Mouse (Mus musculus): ENCODE results near the gene Xdh. TPM values are rescaled to one million over a fixed set of nuclear protein-coding genes. Genes with fewer than 3 reads are reported as not detected.

The Xdh gene
- polyA plus RNA-seq, 1 experiment from 2014 or later: 0.16 TPM

DNA sequence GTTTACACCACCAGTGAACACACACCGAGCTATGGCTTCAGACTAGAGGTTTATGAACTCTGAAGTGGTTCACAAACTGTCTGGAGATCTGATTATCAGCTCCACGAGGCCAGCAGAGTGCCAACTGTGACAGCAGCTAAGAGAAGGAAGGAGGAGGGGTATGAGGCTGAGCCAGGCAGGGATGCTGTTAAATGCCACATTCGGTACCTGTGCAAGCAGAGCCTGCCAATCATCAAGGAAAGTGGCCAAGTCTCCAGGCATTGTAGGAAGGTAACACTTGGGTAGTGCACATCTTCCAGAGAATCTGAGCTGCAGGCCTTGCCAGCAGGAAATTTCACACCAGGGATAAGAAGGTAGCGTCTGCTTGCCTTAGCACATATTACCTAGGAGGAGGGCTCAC lies 15.7 kb downstream of the Xdh start:
- 65% methylated on average over 4 of the region's 4 CpGs for WGBS
- Histone ChIP-seq H3K9me3 (no peaks in the 10 kb centered on the region), H3K4me1 (no peaks in the 10 kb centered on the region), H3K27ac (no peak overlapping the region), H3K27me3 (ENCODE audit: insufficient read depth, poor library complexity, severe bottlenecking) (no peaks in the 10 kb centered on the region), H3K36me3 (no peaks in the 10 kb centered on the region), H3K4me3 (no peak overlapping the region)
- DNase-seq (ENCODE audit: low spot score): no peak

DNA sequence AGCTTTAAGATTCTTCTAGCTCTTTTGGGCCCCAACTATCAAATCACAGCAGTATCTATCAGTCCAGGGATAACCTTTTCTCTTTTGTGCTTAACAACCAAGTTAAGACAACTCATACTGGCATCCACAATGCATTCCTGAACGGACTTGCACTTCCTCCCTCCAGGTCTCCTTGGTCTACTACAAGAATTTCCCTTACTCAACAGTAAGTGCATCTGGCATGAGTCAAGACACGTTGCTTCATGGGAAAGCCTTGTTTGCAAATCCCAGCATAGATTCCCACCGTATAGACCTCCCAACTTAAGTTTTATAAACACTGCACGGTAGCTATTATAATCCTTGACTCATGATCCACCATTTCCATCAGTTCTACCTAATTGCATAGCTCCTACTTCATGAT lies 16.4 kb downstream of the Xdh start:
- Histone ChIP-seq H3K4me3 (no peak overlapping the region), H3K4me1 (no peaks in the 10 kb centered on the region), H3K36me3 (no peaks in the 10 kb centered on the region), H3K27ac (no peak overlapping the region), H3K27me3 (ENCODE audit: insufficient read depth, poor library complexity, severe bottlenecking) (no peaks in the 10 kb centered on the region), H3K9me3 (no peaks in the 10 kb centered on the region)
- no peak for DNase-seq (ENCODE audit: low spot score)
- 77% methylated on average over 4 of the region's 4 CpGs for WGBS

DNA sequence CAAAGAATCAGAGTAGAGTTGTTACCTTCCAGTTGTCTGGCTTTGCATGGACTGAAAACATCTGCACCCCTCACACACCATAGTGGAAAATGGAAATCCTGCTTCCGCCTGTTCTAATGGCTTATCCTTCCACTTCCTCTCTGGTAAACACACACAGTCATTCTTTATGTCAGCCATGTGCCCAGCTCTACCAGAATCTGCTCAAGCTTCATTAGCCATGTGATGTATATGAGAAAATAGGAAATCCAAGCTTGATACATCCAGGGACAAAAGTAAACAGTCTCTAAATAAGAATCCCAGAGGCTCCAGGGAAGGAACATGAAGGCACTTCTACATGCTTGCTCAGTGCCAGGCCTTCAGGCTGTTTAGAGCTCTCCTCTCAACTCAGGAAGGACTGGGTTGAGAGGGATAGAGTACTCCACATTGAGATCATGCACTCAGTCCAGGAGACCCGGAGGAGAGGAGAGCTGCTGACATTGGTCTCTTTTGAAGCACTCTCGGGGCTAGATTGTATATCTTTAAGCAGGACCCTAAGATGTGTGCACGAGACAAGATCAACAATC lies 17.4 kb downstream of the Xdh start:
- no peaks in the 10 kb centered on the region for H3K9me3 ChIP-seq
- H3K4me3 ChIP-seq: no peak overlapping the region
- no peaks in the 10 kb centered on the region for H3K4me1 ChIP-seq
- H3K27ac ChIP-seq: no peak overlapping the region
- 41% methylated on average over 4 of the region's 4 CpGs for WGBS
- H3K36me3 ChIP-seq: no peaks in the 10 kb centered on the region
- no peak for DNase-seq (ENCODE audit: low spot score)
- H3K27me3 ChIP-seq (ENCODE audit: insufficient read depth, poor library complexity, severe bottlenecking): no peaks in the 10 kb centered on the region

DNA sequence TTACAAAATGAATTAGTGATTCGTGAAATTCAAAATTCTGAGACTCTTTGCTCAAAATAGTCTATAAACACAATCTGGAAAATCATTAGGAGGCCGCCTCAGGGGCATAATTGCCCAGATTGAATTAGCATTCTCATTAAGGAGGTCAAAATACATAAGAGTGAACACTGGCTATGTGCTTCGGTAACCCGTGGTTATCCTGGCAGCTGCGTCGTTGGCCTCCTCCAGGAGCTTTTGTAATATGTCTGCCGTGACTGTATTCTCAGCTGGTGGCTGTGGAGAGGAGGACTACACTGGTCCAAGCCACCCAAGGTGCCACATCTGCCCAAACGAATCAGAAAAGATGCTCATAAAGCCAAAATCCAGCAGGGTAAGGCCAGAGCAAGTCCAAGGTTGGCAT lies 30.5 kb downstream of the Xdh start:
- no peak overlapping the region for H3K4me3 ChIP-seq
- no peaks in the 10 kb centered on the region for H3K4me1 ChIP-seq
- 83% methylated on average over 8 of the region's 8 CpGs for WGBS
- H3K9me3 ChIP-seq: no peaks in the 10 kb centered on the region
- DNase-seq (ENCODE audit: low spot score): no peak
- no peaks in the 10 kb centered on the region for H3K36me3 ChIP-seq
- no peak overlapping the region for H3K27ac ChIP-seq
- no peaks in the 10 kb centered on the region; the same call in 1 of the 2 replicates for H3K27me3 ChIP-seq (ENCODE audit: insufficient read depth, poor library complexity, severe bottlenecking)

DNA sequence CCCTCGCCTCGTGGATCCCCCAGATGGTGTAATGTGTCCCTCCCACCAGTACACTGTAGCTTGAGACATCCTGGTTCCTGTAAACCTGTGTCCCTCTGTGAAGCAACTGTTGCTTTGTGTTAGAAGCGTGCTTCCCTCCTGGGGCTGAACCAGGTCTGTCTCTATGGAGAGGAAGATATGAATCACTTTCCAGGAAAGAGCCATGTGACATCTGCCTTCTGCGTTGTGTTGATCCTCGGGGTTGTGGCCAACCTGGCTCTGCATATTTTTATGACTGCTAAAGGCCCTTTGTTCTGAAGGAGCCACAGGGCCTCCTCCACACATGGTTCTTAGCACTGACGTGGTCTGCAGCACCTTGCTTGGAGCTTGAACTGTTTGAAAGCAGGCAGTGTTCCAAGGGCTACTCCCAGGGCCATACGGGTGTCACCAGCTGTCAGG lies 31.0 kb downstream of the Xdh start:
- no peaks in the 10 kb centered on the region for H3K4me1 ChIP-seq
- no peaks in the 10 kb centered on the region; the same call in 1 of the 2 replicates for H3K27me3 ChIP-seq (ENCODE audit: insufficient read depth, poor library complexity, severe bottlenecking)
- no peak overlapping the region for H3K4me3 ChIP-seq
- no peaks in the 10 kb centered on the region for H3K9me3 ChIP-seq
- no peak overlapping the region for H3K27ac ChIP-seq
- no peak for DNase-seq (ENCODE audit: low spot score)
- no peaks in the 10 kb centered on the region for H3K36me3 ChIP-seq
- WGBS: 71% methylated on average over 7 of the region's 7 CpGs

DNA sequence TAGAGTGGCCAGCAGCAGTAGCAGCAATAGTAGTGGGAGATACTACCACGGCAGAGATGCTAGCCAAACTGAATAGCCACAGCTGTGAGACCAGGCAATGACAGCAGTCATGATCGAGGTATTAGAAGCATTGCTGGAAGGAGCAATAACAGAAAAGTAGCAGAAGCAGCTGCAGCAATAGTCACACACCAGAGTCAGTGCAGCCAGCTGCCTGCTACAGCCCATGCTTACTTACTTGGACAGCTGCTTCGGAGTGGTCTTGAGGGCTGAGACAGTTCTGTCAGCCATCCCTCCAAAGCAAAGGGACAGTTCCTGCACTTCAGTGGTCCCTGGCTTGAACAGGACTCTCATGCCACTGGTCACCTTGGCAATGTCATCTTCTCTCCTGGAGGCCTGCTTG lies 31.9 kb downstream of the Xdh start:
- no peaks in the 10 kb centered on the region; the same call in 1 of the 2 replicates for H3K27me3 ChIP-seq (ENCODE audit: insufficient read depth, poor library complexity, severe bottlenecking)
- WGBS: 85% methylated on average over 3 of the region's 3 CpGs

DNA sequence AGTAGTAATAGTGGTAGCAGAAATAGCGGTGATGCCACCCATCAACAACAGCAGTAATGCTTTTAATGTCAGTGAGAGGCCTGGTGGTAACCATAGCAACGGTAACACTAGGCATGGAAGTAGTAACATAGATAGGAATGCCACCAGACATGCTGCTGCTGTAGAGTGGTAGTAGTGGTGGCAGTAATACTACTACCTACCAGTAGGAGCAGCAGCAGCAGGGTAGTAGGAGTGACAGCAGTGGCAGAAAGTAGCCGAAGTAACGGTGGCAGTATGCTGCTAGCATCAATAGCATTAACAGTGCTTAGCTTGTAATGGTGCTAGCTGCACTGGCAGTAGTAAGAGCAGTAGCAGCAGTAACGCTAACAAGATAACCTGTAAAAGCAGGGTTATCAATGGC lies 32.3 kb downstream of the Xdh start:
- Histone ChIP-seq H3K9me3 (no peaks in the 10 kb centered on the region), H3K4me1 (no peaks in the 10 kb centered on the region), H3K27me3 (ENCODE audit: insufficient read depth, poor library complexity, severe bottlenecking) (no peaks in the 10 kb centered on the region; the same call in 1 of the 2 replicates), H3K27ac (no peak overlapping the region), H3K4me3 (no peak overlapping the region), H3K36me3 (no peaks in the 10 kb centered on the region)
- 74% methylated on average over 5 of the region's 5 CpGs for WGBS
- DNase-seq (ENCODE audit: low spot score): no peak

More for the DNA sequence above, 31.9 kb downstream of the Xdh start:
- Histone ChIP-seq H3K4me1 (no peaks in the 10 kb centered on the region), H3K27ac (no peak overlapping the region), H3K4me3 (no peak overlapping the region), H3K36me3 (no peaks in the 10 kb centered on the region), H3K9me3 (no peaks in the 10 kb centered on the region)
- no peak for DNase-seq (ENCODE audit: low spot score)

DNA sequence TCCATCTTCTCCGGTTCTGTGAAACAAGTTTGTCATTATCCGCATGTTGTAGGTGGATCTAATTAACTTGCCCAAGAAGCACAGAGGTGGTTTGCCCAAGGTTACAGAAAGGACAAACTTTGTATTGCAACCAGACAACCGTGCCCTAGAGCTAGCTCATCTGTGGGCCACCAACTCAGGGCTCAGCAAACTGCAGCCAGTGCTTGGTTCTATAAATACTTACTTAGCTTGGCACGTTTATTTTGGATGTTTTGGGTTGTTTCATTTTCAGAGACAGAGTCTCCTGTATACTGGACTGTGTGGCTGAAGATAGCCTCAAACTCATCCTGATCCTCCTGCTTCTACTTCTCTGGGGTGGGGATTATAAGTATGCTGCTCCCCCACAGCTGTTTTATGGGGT lies 35.3 kb downstream of the Xdh start:
- no peaks in the 10 kb centered on the region for H3K4me1 ChIP-seq
- H3K27ac ChIP-seq: no peak overlapping the region
- WGBS: 74% methylated on average over 4 of the region's 4 CpGs

DNA sequence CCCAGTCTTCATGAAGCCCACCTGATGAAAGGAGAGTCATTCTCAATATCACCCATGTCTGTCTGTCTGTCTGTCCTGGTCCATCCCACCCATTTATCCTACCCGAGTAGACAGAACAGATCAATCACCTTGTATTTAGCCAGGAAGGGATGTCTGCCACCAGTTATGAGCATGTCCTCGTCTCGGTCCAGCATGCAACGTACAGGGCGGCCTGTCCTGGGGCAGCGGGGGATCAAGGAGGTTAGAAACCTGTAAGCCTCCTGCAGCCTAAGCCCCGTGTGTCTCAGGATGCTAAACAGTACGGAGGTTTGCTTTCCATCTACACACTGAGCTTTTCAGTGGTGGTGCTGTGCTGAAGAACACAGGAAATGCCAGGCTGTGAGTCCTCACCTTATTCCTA lies 43.9 kb downstream of the Xdh start:
- Histone ChIP-seq H3K27ac (no peak overlapping the region), H3K4me1 (no peaks in the 10 kb centered on the region), H3K9me3 (no peaks in the 10 kb centered on the region), H3K4me3 (no peak overlapping the region), H3K27me3 (ENCODE audit: insufficient read depth, poor library complexity, severe bottlenecking) (no peaks in the 10 kb centered on the region), H3K36me3 (no peaks in the 10 kb centered on the region)
- DNase-seq (ENCODE audit: low spot score): peak; percentile 55
- WGBS: 80% methylated on average over 8 of the region's 8 CpGs

More for the DNA sequence above, 35.3 kb downstream of the Xdh start:
- Histone ChIP-seq H3K27me3 (ENCODE audit: insufficient read depth, poor library complexity, severe bottlenecking) (no peaks in the 10 kb centered on the region; the same call in 1 of the 2 replicates), H3K36me3 (no peaks in the 10 kb centered on the region), H3K9me3 (no peaks in the 10 kb centered on the region), H3K4me3 (no peak overlapping the region)
- DNase-seq (ENCODE audit: low spot score): no peak

DNA sequence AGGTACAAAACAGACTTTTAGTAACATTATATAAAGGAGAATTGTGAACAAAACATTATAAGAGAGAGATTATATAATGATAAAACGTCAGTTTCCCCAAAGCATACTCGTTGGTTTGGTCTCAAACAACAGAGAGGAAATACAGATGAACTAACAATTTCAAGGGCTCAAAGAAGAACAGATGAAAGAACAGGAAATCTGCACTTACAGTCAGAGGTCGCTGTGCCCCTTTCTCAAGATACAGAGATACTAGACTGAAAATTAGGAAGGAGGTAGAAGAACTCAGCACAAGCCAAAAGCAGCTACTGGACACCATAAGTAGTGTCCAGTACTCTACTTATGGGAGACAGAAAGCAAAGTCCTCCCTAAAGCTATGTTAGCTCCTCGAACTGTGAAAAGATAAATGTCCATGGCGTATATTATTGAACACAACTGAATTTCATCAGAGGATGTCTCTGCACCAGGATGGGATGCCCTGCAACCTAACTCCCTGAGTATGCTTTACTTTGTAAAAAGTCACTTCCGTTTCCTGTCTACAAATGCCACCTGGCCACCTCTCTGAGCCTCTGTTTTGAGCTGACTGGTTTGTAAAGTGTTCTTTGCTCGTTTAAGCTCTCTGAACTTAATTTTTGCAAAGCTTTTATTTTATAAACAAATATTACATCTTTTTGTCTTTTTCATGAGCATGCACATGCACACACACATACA lies 44.8 kb downstream of the Xdh start:
- no peaks in the 10 kb centered on the region for H3K27me3 ChIP-seq (ENCODE audit: insufficient read depth, poor library complexity, severe bottlenecking)
- H3K36me3 ChIP-seq: no peaks in the 10 kb centered on the region
- H3K9me3 ChIP-seq: no peaks in the 10 kb centered on the region
- H3K4me3 ChIP-seq: no peak overlapping the region
- WGBS: 74% methylated on average over 7 of the region's 7 CpGs
- H3K27ac ChIP-seq: no peak overlapping the region
- DNase-seq (ENCODE audit: low spot score): peak; percentile 22
- no peaks in the 10 kb centered on the region for H3K4me1 ChIP-seq

DNA sequence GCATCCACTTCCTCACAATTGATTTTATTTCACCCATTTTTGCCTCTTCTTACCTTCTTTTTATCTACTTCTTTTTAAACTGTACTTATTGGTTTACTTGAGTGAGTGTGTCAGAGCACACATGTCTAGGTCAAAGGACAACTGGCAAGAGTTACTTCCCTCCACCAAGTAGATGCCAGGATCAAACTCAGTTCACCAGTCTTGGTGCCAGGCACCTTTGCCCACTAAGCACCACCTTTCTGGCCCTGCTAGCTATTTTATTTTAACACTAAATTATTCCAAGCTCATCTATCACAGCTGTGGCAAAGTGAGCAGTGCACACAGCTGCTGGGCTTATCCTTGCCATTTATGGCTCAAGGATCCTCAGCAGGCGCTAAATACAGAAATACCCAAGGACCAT lies 46.9 kb downstream of the Xdh start:
- no peak overlapping the region for H3K4me3 ChIP-seq
- WGBS: 92% methylated on average over 1 of the region's 1 CpGs

DNA sequence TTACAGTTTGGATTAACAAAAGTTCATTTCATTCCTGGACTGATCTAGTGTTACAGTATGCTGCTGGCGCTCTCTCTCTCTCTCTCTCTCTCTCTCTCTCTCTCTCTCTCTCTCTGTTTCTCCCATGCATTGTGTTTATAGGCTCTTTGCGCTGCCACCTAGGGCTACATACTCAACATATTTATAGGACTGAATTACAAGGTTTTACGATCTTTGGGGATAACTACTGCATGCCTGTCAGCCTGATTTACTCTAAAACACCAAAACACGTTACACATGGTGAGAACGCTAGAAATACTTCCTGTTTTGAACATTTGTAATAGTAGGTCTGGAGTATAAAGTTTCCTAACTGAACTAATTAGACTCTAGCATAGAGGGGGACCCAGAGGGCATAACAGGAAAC lies 47.8 kb downstream of the Xdh start:
- H3K4me3 ChIP-seq: no peak overlapping the region
- H3K27me3 ChIP-seq (ENCODE audit: insufficient read depth, poor library complexity, severe bottlenecking): no peaks in the 10 kb centered on the region
- no peak overlapping the region for H3K27ac ChIP-seq
- DNase-seq (ENCODE audit: low spot score): no peak
- H3K36me3 ChIP-seq: no peaks in the 10 kb centered on the region
- H3K4me1 ChIP-seq: no peaks in the 10 kb centered on the region
- no peaks in the 10 kb centered on the region for H3K9me3 ChIP-seq
- 80% methylated on average over 5 of the region's 5 CpGs for WGBS

More for the DNA sequence above, 46.9 kb downstream of the Xdh start:
- H3K9me3 ChIP-seq: no peaks in the 10 kb centered on the region
- H3K27me3 ChIP-seq (ENCODE audit: insufficient read depth, poor library complexity, severe bottlenecking): no peaks in the 10 kb centered on the region
- no peak for DNase-seq (ENCODE audit: low spot score)
- H3K36me3 ChIP-seq: no peaks in the 10 kb centered on the region
- H3K4me1 ChIP-seq: no peaks in the 10 kb centered on the region
- H3K27ac ChIP-seq: no peak overlapping the region

DNA sequence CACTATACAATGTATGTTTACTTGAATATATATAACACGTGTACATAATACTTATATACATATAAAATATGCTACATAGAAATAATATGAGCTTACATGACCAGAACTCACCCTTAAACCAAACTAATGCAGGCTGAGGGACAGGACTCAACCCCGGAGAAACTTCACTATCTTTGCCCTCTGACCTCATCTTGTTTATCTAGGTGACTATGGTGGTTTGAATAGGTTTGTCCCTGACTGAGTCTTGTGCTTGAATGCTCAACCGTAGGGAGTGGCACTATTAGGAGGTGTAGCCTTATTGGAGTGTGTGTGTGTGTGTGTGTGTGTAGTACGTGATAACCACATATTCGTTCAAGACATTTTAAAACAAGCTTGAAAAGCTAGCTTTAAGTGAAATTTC lies 55.6 kb downstream of the Xdh start:
- H3K4me1 ChIP-seq: no peaks in the 10 kb centered on the region
- H3K4me3 ChIP-seq: no peak overlapping the region
- no peak for DNase-seq (ENCODE audit: low spot score)
- H3K9me3 ChIP-seq: no peaks in the 10 kb centered on the region
- H3K27me3 ChIP-seq (ENCODE audit: insufficient read depth, poor library complexity, severe bottlenecking): no peaks in the 10 kb centered on the region
- H3K27ac ChIP-seq: no peak overlapping the region
- WGBS: 71% methylated on average over 5 of the region's 5 CpGs
- no peaks in the 10 kb centered on the region for H3K36me3 ChIP-seq

DNA sequence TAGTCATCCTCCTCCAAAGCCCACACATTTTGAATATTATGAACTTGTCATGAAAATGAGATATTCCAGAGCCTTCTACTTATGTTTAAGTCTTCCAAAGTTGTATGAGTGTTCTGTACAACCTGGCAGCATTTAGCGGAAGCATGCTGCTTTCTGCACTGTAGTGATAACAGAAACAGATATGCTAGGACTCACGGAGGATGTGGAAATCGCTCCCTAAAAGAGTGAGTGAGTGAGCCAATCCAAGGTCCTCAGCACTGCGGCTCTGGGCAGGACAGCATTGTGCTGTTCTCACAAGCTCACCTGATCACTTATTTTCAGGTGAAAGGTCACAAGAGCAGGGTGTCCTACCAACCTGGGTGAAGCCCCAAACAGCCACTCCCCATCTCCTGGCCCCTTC lies 56.2 kb downstream of the Xdh start:
- H3K4me3 ChIP-seq: no peak overlapping the region
- no peak overlapping the region for H3K27ac ChIP-seq
- no peaks in the 10 kb centered on the region for H3K27me3 ChIP-seq (ENCODE audit: insufficient read depth, poor library complexity, severe bottlenecking)
- no peak for DNase-seq (ENCODE audit: low spot score)
- H3K9me3 ChIP-seq: no peaks in the 10 kb centered on the region
- WGBS: 53% methylated on average over 4 of the region's 4 CpGs
- H3K36me3 ChIP-seq: no peaks in the 10 kb centered on the region
- no peaks in the 10 kb centered on the region for H3K4me1 ChIP-seq

All from heart, embryonic 10.5 days (tissue).